ENCODE assay signal across 1 mouse cellular context in genomic region chr19:46562132-46562531, GRCm38 (mm10).
TF ChIP-seq lines count a peak whose summit lies in the region.

No protein-coding gene starts in this region.

TF ChIP-seq in CH12.LX, 34 proteins besides CTCF, POLR2A, EP300 and RAD21 (continued from another document):
- no peak for TF ChIP-seq SIN3A (IDR thresholded peaks at IDR 0.05; ENCODE audit: low read length)
- no peak for TF ChIP-seq ZMIZ1 (IDR thresholded peaks at IDR 0.05; ENCODE audit: low read depth, low read length)
- peak; percentile 99 for TF ChIP-seq MYC (IDR thresholded peaks at IDR 0.05; ENCODE audit: low read depth, low read length)
- TF ChIP-seq ZNF384 (IDR thresholded peaks at IDR 0.05; ENCODE audit: low read depth, low read length): no peak
- TF ChIP-seq NELFE (IDR thresholded peaks at IDR 0.05; ENCODE audit: low read depth, low read length): no peak
- no peak for TF ChIP-seq NRF1 (IDR thresholded peaks at IDR 0.05; ENCODE audit: low read depth, low read length)
- TF ChIP-seq ZC3H11A (IDR thresholded peaks at IDR 0.05; ENCODE audit: low read depth, low read length): no peak
- no peak for TF ChIP-seq PAX5 (IDR thresholded peaks at IDR 0.05; ENCODE audit: low read length)
- TF ChIP-seq UBTF (IDR thresholded peaks at IDR 0.05; ENCODE audit: low read depth, low read length): no peak
- TF ChIP-seq TBP (conservative IDR thresholded peaks at IDR 0.05; ENCODE audit: low read depth, low read length): no peak
- TF ChIP-seq USF1 (IDR thresholded peaks at IDR 0.05; ENCODE audit: low read depth, low read length): no peak
- no peak for TF ChIP-seq POLR2AphosphoS2 (IDR thresholded peaks at IDR 0.05; ENCODE audit: low read depth, low read length)
- TF ChIP-seq TCF12 (IDR thresholded peaks at IDR 0.05; ENCODE audit: low read depth, low read length): no peak
- TF ChIP-seq JUND (conservative IDR thresholded peaks at IDR 0.05; ENCODE audit: low read depth, low read length): no peak
